Mouse (Mus musculus): ENCODE measurements around the gene Psmc3. TPM values are rescaled to one million over a fixed set of nuclear protein-coding genes. Genes with fewer than 3 reads are reported as not detected.
"Not testable (repeated sequence)": the region's sequence is repeated elsewhere in the genome, so short reads cannot be mapped to it uniquely, and the experiment has no call there.

Psmc3 gene
- polyA plus RNA-seq, 1 experiment from 2014 or later, result 324 TPM

DNA sequence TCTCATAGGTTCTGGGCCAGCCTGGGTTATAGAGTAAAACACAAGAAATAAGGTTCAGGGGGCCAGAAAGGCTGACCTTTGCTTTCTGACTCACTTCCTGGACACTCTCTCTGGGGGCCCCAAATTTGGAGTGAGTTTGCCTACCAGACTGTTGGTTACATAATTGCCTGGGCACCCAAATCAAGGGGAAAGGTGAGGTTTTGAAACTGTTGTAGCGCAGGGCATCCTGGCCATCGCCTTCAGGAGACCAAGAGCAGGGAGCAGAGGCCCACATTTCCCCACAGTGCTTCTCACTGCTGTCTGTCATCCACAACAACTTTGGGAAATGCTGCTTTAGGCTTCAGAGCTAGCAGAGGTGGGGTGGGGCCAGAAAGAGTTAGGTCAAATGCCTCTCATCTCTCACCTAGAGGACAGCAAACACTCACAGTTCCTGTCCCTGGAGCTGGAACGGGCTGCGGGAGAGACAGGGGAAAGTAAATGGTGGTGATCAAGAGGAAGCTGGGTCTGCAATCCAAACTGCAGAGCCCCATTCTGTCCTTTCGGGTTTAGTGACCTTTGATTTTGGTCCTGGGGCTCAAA lies 56.1 kb downstream of the Psmc3 start:
- H3K4me3 ChIP-seq (ENCODE audit: low read depth, low read length), result no peak overlapping the region
- no peak overlapping the region for H3K4me2 ChIP-seq
- H3K9ac ChIP-seq (ENCODE audit: low read depth, low read length), result no peak overlapping the region
- H3K27me3 ChIP-seq (replicated peaks; ENCODE audit: control insufficient read depth, insufficient read depth, low read length), result no peaks in the 10 kb centered on the region
- no peaks in the 10 kb centered on the region for H3K9me3 ChIP-seq (ENCODE audit: control insufficient read depth, low read length)
- 83% methylated on average over 5 of the region's 5 CpGs for WGBS
- no peak for ATAC-seq (replicated peaks; ENCODE audit: low FRiP score)
- peaks cover 39% of the 10 kb centered on the region for H3K4me1 ChIP-seq (replicated peaks; ENCODE audit: control insufficient read depth, insufficient read depth, low read length)
- DNase-seq (ENCODE audit: low spot score), result no peak
- no peak overlapping the region for H3K27ac ChIP-seq (ENCODE audit: low read depth, low read length)
- H3K36me3 ChIP-seq (ENCODE audit: control insufficient read depth, insufficient read depth, low read length), result no peaks in the 10 kb centered on the region

- WGBS, result 80% methylated on average over 6 of the region's 6 CpGs
- Histone ChIP-seq H3K4me1 (replicated peaks; ENCODE audit: control insufficient read depth, insufficient read depth, low read length) (peaks cover 39% of the 10 kb centered on the region), H3K27me3 (replicated peaks; ENCODE audit: control insufficient read depth, insufficient read depth, low read length) (no peaks in the 10 kb centered on the region), H3K4me3 (ENCODE audit: low read depth, low read length) (no peak overlapping the region), H3K9me3 (ENCODE audit: control insufficient read depth, low read length) (no peaks in the 10 kb centered on the region), H3K4me2 (no peak overlapping the region), H3K36me3 (ENCODE audit: control insufficient read depth, insufficient read depth, low read length) (no peaks in the 10 kb centered on the region), H3K9ac (ENCODE audit: low read depth, low read length) (no peak overlapping the region), H3K27ac (ENCODE audit: low read depth, low read length) (no peak overlapping the region)
- ATAC-seq (replicated peaks; ENCODE audit: low FRiP score), result no peak
- DNase-seq (ENCODE audit: low spot score), result no peak
Observed at GRCm38 (mm10) chr2:91110429-91110828, 56.6 kb downstream of the Psmc3 start.

- H3K36me3 ChIP-seq (ENCODE audit: control insufficient read depth, insufficient read depth, low read length); H3K27ac ChIP-seq (ENCODE audit: low read depth, low read length); DNase-seq (ENCODE audit: low spot score); H3K4me2 ChIP-seq; H3K27me3 ChIP-seq (replicated peaks; ENCODE audit: control insufficient read depth, insufficient read depth, low read length); H3K9ac ChIP-seq (ENCODE audit: low read depth, low read length); H3K9me3 ChIP-seq (ENCODE audit: control insufficient read depth, low read length); H3K4me3 ChIP-seq (ENCODE audit: low read depth, low read length); ATAC-seq (replicated peaks; ENCODE audit: low FRiP score): not testable (repeated sequence)
- 89% methylated on average over 3 of the region's 3 CpGs for WGBS
- peaks cover 36% of the 10 kb centered on the region for H3K4me1 ChIP-seq (replicated peaks; ENCODE audit: control insufficient read depth, insufficient read depth, low read length)
Observed at GRCm38 (mm10) chr2:91111832-91112231, 58.0 kb downstream of the Psmc3 start.

DNA sequence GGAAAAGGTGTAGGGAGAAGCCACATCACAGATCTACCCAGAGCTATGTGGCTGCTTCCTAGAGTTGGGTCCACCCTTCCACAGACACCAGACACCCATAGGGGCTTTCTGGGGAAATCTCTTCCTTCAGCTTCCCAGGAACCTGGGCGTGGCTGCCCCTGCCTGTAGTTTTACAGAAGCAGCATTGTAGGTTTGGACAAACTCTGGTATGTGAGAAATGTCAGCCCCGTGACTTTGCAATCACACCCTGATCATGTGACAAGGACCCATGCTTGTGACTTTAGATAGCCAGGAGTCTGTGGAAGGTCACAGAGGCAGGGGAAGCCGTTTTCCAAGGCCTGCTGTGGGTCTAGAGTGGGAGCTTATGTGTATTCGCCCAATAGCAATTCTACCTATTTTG lies 58.7 kb downstream of the Psmc3 start:
- Histone ChIP-seq H3K4me1 (replicated peaks; ENCODE audit: control insufficient read depth, insufficient read depth, low read length) (peaks cover 35% of the 10 kb centered on the region), H3K9me3 (ENCODE audit: control insufficient read depth, low read length) (no peaks in the 10 kb centered on the region), H3K27me3 (replicated peaks; ENCODE audit: control insufficient read depth, insufficient read depth, low read length) (no peaks in the 10 kb centered on the region), H3K36me3 (ENCODE audit: control insufficient read depth, insufficient read depth, low read length) (no peaks in the 10 kb centered on the region), H3K27ac (ENCODE audit: low read depth, low read length) (no peak overlapping the region), H3K4me2 (no peak overlapping the region), H3K4me3 (ENCODE audit: low read depth, low read length) (no peak overlapping the region), H3K9ac (ENCODE audit: low read depth, low read length) (no peak overlapping the region)
- no peak for DNase-seq (ENCODE audit: low spot score)
- WGBS, result 50% methylated on average over 4 of the region's 4 CpGs
- ATAC-seq (replicated peaks; ENCODE audit: low FRiP score), result no peak

DNA sequence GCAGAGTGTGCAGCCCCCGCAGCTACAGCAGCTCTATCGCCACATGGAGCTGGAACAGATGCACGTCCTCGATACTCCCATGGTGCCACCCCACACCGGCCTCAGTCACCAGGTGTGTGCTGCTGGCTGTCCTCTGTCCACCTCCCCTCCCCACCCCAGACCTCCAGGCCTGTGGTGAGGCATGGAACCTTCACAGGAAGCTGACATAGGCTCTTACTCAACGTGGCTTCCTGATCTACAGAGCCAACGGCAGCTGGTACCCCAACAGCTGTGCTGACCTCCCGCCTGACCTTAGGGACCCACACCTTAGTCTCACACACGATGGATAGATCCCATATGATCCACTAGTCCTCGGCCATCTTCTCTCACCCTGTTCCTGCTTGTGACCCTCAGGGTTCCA lies 59.5 kb downstream of the Psmc3 start:
- no peak overlapping the region for H3K4me3 ChIP-seq (ENCODE audit: low read depth, low read length)
- WGBS, result 71% methylated on average over 10 of the region's 10 CpGs
- H3K27ac ChIP-seq (ENCODE audit: low read depth, low read length), result no peak overlapping the region
- H3K4me2 ChIP-seq, result no peak overlapping the region
- DNase-seq (ENCODE audit: low spot score) (no peak), ATAC-seq (replicated peaks; ENCODE audit: low FRiP score) (no peak)
- H3K36me3 ChIP-seq (ENCODE audit: control insufficient read depth, insufficient read depth, low read length), result no peaks in the 10 kb centered on the region
- H3K9me3 ChIP-seq (ENCODE audit: control insufficient read depth, low read length), result no peaks in the 10 kb centered on the region
- no peak overlapping the region for H3K9ac ChIP-seq (ENCODE audit: low read depth, low read length)
- peaks cover 28% of the 10 kb centered on the region for H3K4me1 ChIP-seq (replicated peaks; ENCODE audit: control insufficient read depth, insufficient read depth, low read length)
- no peaks in the 10 kb centered on the region for H3K27me3 ChIP-seq (replicated peaks; ENCODE audit: control insufficient read depth, insufficient read depth, low read length)

GRCm38 (mm10) chr2:91113852-91114251 lies 60.0 kb downstream of the Psmc3 start:
- H3K4me2 ChIP-seq, result no peak overlapping the region
- WGBS, result 68% methylated on average over 6 of the region's 6 CpGs
- ATAC-seq (replicated peaks; ENCODE audit: low FRiP score) (peak; percentile 50), DNase-seq (ENCODE audit: low spot score) (no peak)
- no peak overlapping the region for H3K27ac ChIP-seq (ENCODE audit: low read depth, low read length)
- H3K36me3 ChIP-seq (ENCODE audit: control insufficient read depth, insufficient read depth, low read length), result no peaks in the 10 kb centered on the region
- H3K9ac ChIP-seq (ENCODE audit: low read depth, low read length), result no peak overlapping the region
- H3K9me3 ChIP-seq (ENCODE audit: control insufficient read depth, low read length), result no peaks in the 10 kb centered on the region
- H3K4me3 ChIP-seq (ENCODE audit: low read depth, low read length), result no peak overlapping the region
- peaks cover 25% of the 10 kb centered on the region for H3K4me1 ChIP-seq (replicated peaks; ENCODE audit: control insufficient read depth, insufficient read depth, low read length)
- no peaks in the 10 kb centered on the region for H3K27me3 ChIP-seq (replicated peaks; ENCODE audit: control insufficient read depth, insufficient read depth, low read length)

DNA sequence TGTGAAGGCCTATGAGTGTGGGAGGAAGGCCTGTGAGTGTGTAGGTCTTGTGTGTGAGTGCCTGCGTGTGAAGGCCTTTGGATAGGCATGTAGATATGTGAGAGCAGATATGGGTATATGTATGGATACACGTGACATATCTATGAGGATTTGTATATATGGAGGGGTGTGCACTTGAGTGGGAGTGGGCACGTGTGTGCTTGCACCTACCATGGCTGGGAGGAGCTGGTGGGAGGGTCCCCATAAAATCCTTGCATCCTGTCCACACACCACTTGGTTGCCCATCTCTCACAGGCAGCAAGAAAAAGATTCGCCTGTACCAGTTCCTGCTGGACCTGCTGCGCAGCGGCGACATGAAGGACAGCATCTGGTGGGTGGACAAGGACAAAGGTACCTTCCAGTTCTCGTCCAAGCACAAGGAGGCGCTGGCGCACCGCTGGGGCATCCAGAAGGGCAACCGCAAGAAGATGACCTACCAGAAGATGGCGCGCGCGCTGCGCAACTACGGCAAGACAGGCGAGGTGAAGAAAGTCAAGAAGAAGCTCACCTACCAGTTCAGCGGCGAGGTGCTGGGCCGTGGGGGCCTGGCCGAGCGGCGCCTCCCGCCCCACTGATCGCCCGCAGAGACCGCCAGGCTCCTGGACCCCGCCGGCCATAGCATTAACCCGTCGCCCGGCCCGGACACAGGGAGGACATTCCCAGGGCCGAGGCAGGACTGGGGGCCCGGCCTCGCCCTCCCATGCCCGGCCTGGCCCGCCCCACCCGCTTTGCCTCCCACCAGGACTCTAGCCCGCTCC lies 61.2 kb downstream of the Psmc3 start:
- Histone ChIP-seq H3K9me3 (ENCODE audit: control insufficient read depth, low read length) (no peaks in the 10 kb centered on the region), H3K4me2 (peak overlapping the region; percentile 58), H3K27ac (ENCODE audit: low read depth, low read length) (no peak overlapping the region), H3K4me3 (ENCODE audit: low read depth, low read length) (peak overlapping the region; percentile 34), H3K27me3 (replicated peaks; ENCODE audit: control insufficient read depth, insufficient read depth, low read length) (no peaks in the 10 kb centered on the region), H3K36me3 (ENCODE audit: control insufficient read depth, insufficient read depth, low read length) (no peaks in the 10 kb centered on the region), H3K9ac (ENCODE audit: low read depth, low read length) (peak overlapping the region; percentile 35; the same call in 1 of the 2 replicates), H3K4me1 (replicated peaks; ENCODE audit: control insufficient read depth, insufficient read depth, low read length) (peaks cover 25% of the 10 kb centered on the region)
- WGBS, result 42% methylated on average over 39 of the region's 42 CpGs
- DNase-seq (ENCODE audit: low spot score) (peak; percentile 92), ATAC-seq (replicated peaks; ENCODE audit: low FRiP score) (peak; percentile 62)

DNA sequence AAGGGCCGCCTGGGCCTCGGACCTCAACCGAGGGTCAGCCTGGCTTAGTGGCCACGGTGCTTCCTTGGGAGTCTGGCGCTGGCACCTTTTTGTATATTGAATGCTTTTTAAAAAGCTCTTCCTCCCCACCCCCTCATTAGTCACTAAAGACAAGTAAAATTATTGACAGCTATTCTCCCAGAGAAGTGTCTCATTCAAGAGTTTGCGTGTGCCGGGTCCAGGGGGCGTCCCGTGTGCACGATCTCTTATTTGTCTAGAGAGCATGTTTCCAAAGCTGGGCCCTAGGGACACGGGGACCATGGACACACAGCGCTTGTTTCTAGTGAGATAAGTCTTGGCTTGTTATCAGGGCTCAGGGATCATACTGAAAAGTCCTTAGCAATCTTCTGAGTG lies 61.8 kb downstream of the Psmc3 start:
- ATAC-seq (replicated peaks; ENCODE audit: low FRiP score), result no peak
- Histone ChIP-seq H3K9me3 (ENCODE audit: control insufficient read depth, low read length) (no peaks in the 10 kb centered on the region), H3K9ac (ENCODE audit: low read depth, low read length) (peak overlapping the region; percentile 35; the same call in 1 of the 2 replicates), H3K27me3 (replicated peaks; ENCODE audit: control insufficient read depth, insufficient read depth, low read length) (no peaks in the 10 kb centered on the region), H3K4me1 (replicated peaks; ENCODE audit: control insufficient read depth, insufficient read depth, low read length) (peaks cover 25% of the 10 kb centered on the region), H3K27ac (ENCODE audit: low read depth, low read length) (no peak overlapping the region), H3K36me3 (ENCODE audit: control insufficient read depth, insufficient read depth, low read length) (no peaks in the 10 kb centered on the region), H3K4me3 (ENCODE audit: low read depth, low read length) (peak overlapping the region; percentile 34), H3K4me2 (peak overlapping the region; percentile 58)
- WGBS, result 57% methylated on average over 12 of the region's 12 CpGs
- no peak for DNase-seq (ENCODE audit: low spot score)

All from liver, embryonic 11.5 days (tissue).